Mouse (Mus musculus) kidney, embryonic 14.5 days (tissue): Measurements from ENCODE around the gene Pgls. TPM values are rescaled to one million over a fixed set of nuclear protein-coding genes. Genes with fewer than 3 reads are reported as not detected.

Experiments
- ATAC-seq: fragments of 200-750 bp; cut with Nextera tagmentation; 2 replicates; pipeline ENCODE4 v1.8.0; 2017; ENCODE audit warnings: moderate number of reproducible peaks, mild to moderate bottlenecking, moderate TSS enrichment, moderate library complexity; ENCODE audit not compliant: low FRiP score, low TSS enrichment
- H3K27ac ChIP-seq: fragments of 300-500 bp; sonication (generic); 2 replicates; pipeline ENCODE4 v1.5.1; 2014; ENCODE audit warnings: low read depth, mild to moderate bottlenecking, low read length, moderate library complexity, mixed read lengths
- H3K27me3 ChIP-seq: fragments of 300-500 bp; sonication (generic); 2 replicates; pipeline ENCODE4 v1.6.1; 2014; ENCODE audit warnings: mild to moderate bottlenecking, low read length; ENCODE audit not compliant: control insufficient read depth, insufficient read depth
- H3K36me3 ChIP-seq: fragments of 300-500 bp; sonication (generic); 2 replicates; pipeline ENCODE4 v1.6.1; 2014; ENCODE audit warnings: low read length, mixed read lengths; ENCODE audit not compliant: control insufficient read depth, insufficient read depth
- H3K4me1 ChIP-seq: fragments of 300-500 bp; sonication (generic); 2 replicates; pipeline ENCODE4 v1.6.1; 2014; ENCODE audit warnings: low read length, mixed read lengths; ENCODE audit not compliant: control insufficient read depth, insufficient read depth
- H3K4me2 ChIP-seq: fragments of 300-500 bp; sonication (generic); replicated peaks from 2 replicates; pipeline ENCODE4 v1.6.1; 2014; ENCODE audit warnings: low read depth, mild to moderate bottlenecking, low read length
- H3K4me3 ChIP-seq: fragments of 300-500 bp; sonication (generic); 2 replicates; pipeline ENCODE4 v1.5.1; 2014; ENCODE audit warnings: mild to moderate bottlenecking, low read length
- H3K9ac ChIP-seq: fragments of 300-500 bp; sonication (generic); 2 replicates; pipeline ENCODE4 v1.6.1; 2014; ENCODE audit warnings: low read depth, mild to moderate bottlenecking, low read length, moderate library complexity
- H3K9me3 ChIP-seq: fragments of 300-500 bp; sonication (generic); 2 replicates; pipeline ENCODE4 v1.6.1; 2016; ENCODE audit warnings: low read length; ENCODE audit not compliant: control insufficient read depth
- WGBS: fragments of 180-500 bp; shearing (Covaris S2); extraction: QIAGEN DNeasy Blood & Tissue Kit; methylation state at CpG from one replicate; pipeline ENCODE4 v1.1.7; 2014; 5-methylcytosine and 5-hydroxymethylcytosine counted together
- polyA plus RNA-seq: library from polyadenylated mRNA; unstranded; fragments of >200 nt; fragmentation: Nextera tagmentation; extraction: Ambion mirVana; gene quantifications from 2 replicates; pipeline ENCODE4 v1.2.1, GENCODE M21; 2014

The Pgls gene
- 283 and 289 TPM in 2 replicates for polyA plus RNA-seq

GRCm38 (mm10) chr8:71591471-71592373 is at the start of gene Pgls:
Pgls (plus strand) TSS chr8:71592176.
- H3K9ac ChIP-seq, result peak within 1 kb of the TSS; percentile 95
- H3K9me3 ChIP-seq, result no peaks in the 10 kb centered on the region
- peak; percentile 87 for ATAC-seq
- peak within 1 kb of the TSS; percentile 72 for H3K4me3 ChIP-seq
- no peaks in the 10 kb centered on the region for H3K27me3 ChIP-seq
- H3K36me3 ChIP-seq, result no peaks in the 10 kb centered on the region; the same call in 1 of the 2 replicates
- peaks cover 13% of the 10 kb centered on the region for H3K4me1 ChIP-seq
- peak within 1 kb of the TSS; percentile 98 for H3K27ac ChIP-seq
- peak within 1 kb of the TSS; percentile 94 for H3K4me2 ChIP-seq
- WGBS, result under 1% methylated on average over 71 of the region's 71 CpGs

- Histone ChIP-seq H3K9me3 (no peaks in the 10 kb centered on the region), H3K4me1 (peaks cover 6% of the 10 kb centered on the region; the same call in 1 of the 2 replicates), H3K27ac (peak within 1 kb of the TSS; percentile 14; the same call in 1 of the 2 replicates), H3K36me3 (peaks cover 25% of the 10 kb centered on the region), H3K4me3 (peak within 1 kb of the TSS; percentile 71), H3K9ac (peak within 1 kb of the TSS; percentile 71), H3K4me2 (peak within 1 kb of the TSS; percentile 87), H3K27me3 (no peaks in the 10 kb centered on the region)
- under 1% methylated on average over 55 of the region's 55 CpGs for WGBS
- ATAC-seq, result peak; percentile 95
Measured at GRCm38 (mm10) chr8:71542632-71543343, 49.2 kb upstream of the Pgls start, which contains the start of gene Mvb12a. Mvb12a (plus strand) TSS chr8:71542922.

- 83% methylated on average over 9 of the region's 9 CpGs for WGBS
- no peaks in the 10 kb centered on the region for H3K9me3 ChIP-seq
- peak overlapping the region; percentile 71 for H3K4me3 ChIP-seq
- peaks cover 6% of the 10 kb centered on the region; the same call in 1 of the 2 replicates for H3K4me1 ChIP-seq
- no peak for ATAC-seq
- H3K4me2 ChIP-seq, result peak overlapping the region; percentile 87
- peaks cover 34% of the 10 kb centered on the region for H3K36me3 ChIP-seq
- no peaks in the 10 kb centered on the region for H3K27me3 ChIP-seq
- H3K27ac ChIP-seq, result no peak overlapping the region
- no peak overlapping the region; the same call in 1 of the 2 replicates for H3K9ac ChIP-seq
Measured at GRCm38 (mm10) chr8:71543755-71544154, 48.2 kb upstream of the Pgls start.

- Histone ChIP-seq H3K4me3 (no peak overlapping the region), H3K27me3 (no peaks in the 10 kb centered on the region), H3K27ac (no peak overlapping the region), H3K9me3 (no peaks in the 10 kb centered on the region), H3K4me2 (no peak overlapping the region), H3K4me1 (peaks cover 6% of the 10 kb centered on the region; the same call in 1 of the 2 replicates), H3K9ac (no peak overlapping the region), H3K36me3 (peaks cover 34% of the 10 kb centered on the region)
- no peak for ATAC-seq
- WGBS, result 93% methylated on average over 11 of the region's 11 CpGs
Measured at GRCm38 (mm10) chr8:71545053-71545452, 46.9 kb upstream of the Pgls start.

GRCm38 (mm10) chr8:71547590-71547989 is 44.4 kb upstream of the Pgls start:
- H3K4me3 ChIP-seq, result no peak overlapping the region
- peaks cover 34% of the 10 kb centered on the region for H3K36me3 ChIP-seq
- H3K27me3 ChIP-seq, result no peaks in the 10 kb centered on the region
- no peaks in the 10 kb centered on the region for H3K9me3 ChIP-seq
- WGBS, result 90% methylated on average over 7 of the region's 7 CpGs
- no peak for ATAC-seq
- H3K4me2 ChIP-seq, result no peak overlapping the region
- H3K9ac ChIP-seq, result no peak overlapping the region
- peaks cover 9% of the 10 kb centered on the region; the same call in 1 of the 2 replicates for H3K4me1 ChIP-seq
- H3K27ac ChIP-seq, result no peak overlapping the region

- no peak overlapping the region for H3K4me3 ChIP-seq
- H3K9me3 ChIP-seq, result no peaks in the 10 kb centered on the region
- H3K27me3 ChIP-seq, result no peaks in the 10 kb centered on the region
- H3K36me3 ChIP-seq, result peaks cover 27% of the 10 kb centered on the region
- ATAC-seq, result no peak
- H3K9ac ChIP-seq, result no peak overlapping the region
- WGBS, result 68% methylated on average over 7 of the region's 7 CpGs
- 0 out of 2 replicates have a peak, but pooled peaks cover 6% of the 10 kb centered on the region for H3K4me1 ChIP-seq
- H3K4me2 ChIP-seq, result no peak overlapping the region
- H3K27ac ChIP-seq, result peak overlapping the region; percentile 8; the same call in 1 of the 2 replicates
Measured at GRCm38 (mm10) chr8:71550754-71551153, 41.2 kb upstream of the Pgls start.

GRCm38 (mm10) chr8:71552770-71553169 is 39.2 kb upstream of the Pgls start:
- Histone ChIP-seq H3K27ac (peak overlapping the region; percentile 78), H3K27me3 (no peaks in the 10 kb centered on the region; the same call in 1 of the 2 replicates), H3K9me3 (no peaks in the 10 kb centered on the region), H3K4me1 (0 out of 2 replicates have a peak, but pooled peaks cover 6% of the 10 kb centered on the region), H3K4me2 (no peak overlapping the region), H3K9ac (no peak overlapping the region), H3K36me3 (peaks cover 9% of the 10 kb centered on the region; the same call in 1 of the 2 replicates), H3K4me3 (no peak overlapping the region)
- peak; percentile 54 for ATAC-seq
- whole genome bisulfite sequencing, result 24% methylated on average over 6 of the region's 6 CpGs

- no peak for ATAC-seq
- peak overlapping the region; percentile 7; the same call in 1 of the 2 replicates for H3K27ac ChIP-seq
- H3K4me3 ChIP-seq, result no peak overlapping the region
- no peaks in the 10 kb centered on the region for H3K36me3 ChIP-seq
- H3K4me1 ChIP-seq, result peaks cover 7% of the 10 kb centered on the region; the same call in 1 of the 2 replicates
- WGBS, result 76% methylated on average over 6 of the region's 6 CpGs
- H3K9ac ChIP-seq, result no peak overlapping the region
- H3K4me2 ChIP-seq, result no peak overlapping the region
- H3K9me3 ChIP-seq, result no peaks in the 10 kb centered on the region
- peaks cover 10% of the 10 kb centered on the region for H3K27me3 ChIP-seq
Measured at GRCm38 (mm10) chr8:71554001-71554400, 38.0 kb upstream of the Pgls start.
